Mouse (Mus musculus): ENCODE data around the gene Dnase2a.

Gene Dnase2a

DNA sequence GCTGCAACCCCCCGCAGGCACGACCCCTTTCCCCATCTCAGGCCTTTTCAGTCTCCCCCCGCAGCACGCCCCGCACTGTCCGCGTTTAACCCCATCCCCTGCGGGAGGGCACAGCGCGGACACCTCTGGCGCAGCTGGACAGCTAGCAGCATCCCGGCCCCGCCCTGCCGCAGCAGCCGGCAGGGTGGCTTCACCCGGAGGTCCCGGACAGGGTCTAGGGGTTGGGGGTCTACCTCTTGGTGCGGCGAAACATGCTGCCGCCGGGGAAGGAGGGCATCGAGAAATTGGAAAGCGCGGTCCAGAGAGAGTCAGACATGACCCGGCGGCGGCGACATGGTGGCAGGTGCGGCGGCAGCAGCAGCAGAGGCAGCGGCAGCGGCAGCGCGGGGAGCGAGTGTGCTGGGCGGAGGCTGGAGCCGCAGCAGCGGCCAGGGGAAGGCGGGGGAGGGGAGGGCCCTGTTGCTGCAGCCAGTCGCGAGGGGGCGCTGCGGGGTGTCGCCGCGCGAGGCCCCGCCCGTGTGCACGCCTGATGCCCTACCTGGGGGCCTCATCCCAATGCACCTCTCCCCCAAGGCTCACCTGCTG lies 28.7 kb downstream of the Dnase2a start, which contains the start of gene Mast1:
TSS of gene Mast1 (minus strand) at position 398 of the 585 bp plus-strand sequence.
- peak in 1 of 2 experiments; percentile 57 for DNase-seq (ENCODE audit: low spot score in 2 of 2)

DNA sequence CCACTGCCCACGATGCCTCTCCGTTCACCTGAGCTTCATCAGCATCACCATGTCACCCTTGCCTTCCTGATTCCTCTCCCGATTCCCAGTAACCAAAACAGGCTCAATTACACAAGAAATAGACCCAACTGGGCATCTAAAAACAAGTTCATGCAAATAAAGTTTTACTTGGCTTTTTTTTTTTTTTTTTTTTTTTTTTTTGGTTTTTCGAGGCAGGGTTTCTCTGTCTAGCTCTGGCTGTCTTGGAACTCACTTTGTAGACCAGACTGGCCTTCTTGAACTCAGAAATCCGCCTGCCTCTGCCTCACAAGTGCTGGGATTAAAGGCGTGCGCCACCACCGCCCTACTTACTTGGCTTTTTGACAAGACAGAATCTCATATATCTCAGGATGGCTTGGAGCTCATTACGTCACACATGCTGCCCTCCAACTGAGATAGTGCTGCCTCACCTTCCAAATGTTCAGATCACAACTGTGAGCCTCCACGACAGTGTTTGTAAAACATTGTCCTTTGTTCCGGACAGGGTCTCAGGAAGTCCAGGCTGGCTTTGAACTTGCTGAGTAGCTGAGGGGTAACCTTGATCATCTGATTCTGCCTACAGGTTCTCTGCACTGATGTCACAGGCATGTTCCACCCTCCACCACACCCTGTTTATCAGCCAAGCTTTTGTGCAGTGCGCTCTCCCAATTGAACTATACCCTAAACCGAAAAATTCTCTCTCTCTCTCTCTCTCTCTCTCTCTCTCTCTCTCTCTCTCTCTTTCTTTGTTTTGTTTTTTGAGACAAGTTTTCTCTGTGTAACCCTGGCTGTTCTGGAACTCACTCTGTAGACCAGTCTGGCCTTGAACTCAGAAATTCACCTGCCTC lies 29.5 kb downstream of the Dnase2a start:
- no peak for DNase-seq (ENCODE audit: low spot score in 2 of 2)

DNA sequence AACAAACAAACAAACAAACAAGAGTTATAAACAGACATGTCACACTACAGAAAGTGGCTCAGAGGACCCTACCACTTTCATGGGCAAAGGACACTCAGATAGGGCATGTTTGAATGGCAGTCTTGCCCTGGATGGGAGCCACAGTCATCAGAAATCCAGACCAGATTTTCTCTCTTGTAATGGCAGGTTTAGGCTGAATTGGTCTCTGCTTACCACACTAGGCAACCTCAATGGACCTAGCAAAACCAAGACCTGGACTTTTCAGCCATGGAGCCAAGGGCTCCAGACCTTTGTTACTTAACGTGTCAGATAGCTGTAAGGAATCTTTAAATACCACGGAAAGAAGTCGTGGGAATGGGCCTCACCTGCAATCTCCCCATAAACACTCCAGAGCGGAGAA lies 35.3 kb downstream of the Dnase2a start:
- no peak for DNase-seq (ENCODE audit: low spot score in 2 of 2)

DNA sequence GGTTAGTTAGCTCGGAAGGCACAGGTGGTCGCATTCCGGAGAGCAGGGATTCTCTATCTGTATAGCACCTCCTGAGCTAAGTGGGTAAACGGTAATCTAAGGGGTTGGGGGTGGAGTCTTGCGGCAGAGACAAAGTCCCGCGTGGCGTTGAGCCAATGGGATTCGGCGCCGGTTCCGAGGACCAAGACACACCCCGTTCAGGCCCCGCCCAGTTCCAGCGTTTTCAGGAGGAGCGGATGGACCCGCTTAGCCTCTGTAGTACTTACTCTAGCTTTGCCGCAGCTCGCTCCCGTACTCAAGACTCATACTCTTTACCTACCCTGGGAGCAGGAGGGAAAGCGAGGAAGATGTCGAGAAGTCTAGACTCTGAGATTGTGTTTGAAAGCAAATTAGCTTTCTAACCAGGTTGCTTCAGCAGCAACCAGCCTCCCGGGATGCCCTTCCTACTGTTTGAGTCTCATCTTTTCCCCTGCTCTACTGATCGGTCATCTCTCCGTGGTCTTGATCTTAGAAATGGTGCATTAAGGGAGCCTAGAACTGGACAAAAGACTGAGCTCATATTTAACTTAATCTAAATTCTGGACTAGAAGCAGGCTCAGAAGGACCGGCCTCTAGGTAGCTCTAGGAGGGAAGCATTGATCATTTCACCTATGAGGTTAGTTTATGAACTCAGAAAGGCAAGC lies 36.3 kb downstream of the Dnase2a start:
- peak in 1 of 2 experiments; percentile 72 for DNase-seq (ENCODE audit: low spot score in 2 of 2)

DNA sequence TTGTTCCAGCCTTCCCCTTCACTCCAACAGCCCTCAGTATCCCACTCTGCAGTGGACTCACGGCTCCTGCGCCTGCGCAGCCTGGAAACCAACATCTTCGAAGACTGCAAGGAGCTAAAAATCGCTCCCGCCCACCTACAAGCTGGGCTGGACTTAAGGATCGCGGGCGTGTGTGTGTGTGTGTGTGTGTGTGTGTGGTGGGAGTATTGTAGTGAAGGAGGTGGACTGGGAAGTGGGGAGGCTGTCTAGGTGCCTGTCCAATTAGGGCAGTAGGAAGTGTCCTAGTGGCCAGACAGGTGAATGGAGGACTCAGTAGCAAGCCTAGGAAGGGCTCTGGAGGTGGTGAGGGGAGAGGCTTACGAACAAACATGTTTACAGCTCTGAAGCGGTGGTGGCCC lies 36.9 kb downstream of the Dnase2a start:
- DNase-seq (ENCODE audit: low spot score in 2 of 2): peak in 1 of 2 experiments; percentile 83

DNA sequence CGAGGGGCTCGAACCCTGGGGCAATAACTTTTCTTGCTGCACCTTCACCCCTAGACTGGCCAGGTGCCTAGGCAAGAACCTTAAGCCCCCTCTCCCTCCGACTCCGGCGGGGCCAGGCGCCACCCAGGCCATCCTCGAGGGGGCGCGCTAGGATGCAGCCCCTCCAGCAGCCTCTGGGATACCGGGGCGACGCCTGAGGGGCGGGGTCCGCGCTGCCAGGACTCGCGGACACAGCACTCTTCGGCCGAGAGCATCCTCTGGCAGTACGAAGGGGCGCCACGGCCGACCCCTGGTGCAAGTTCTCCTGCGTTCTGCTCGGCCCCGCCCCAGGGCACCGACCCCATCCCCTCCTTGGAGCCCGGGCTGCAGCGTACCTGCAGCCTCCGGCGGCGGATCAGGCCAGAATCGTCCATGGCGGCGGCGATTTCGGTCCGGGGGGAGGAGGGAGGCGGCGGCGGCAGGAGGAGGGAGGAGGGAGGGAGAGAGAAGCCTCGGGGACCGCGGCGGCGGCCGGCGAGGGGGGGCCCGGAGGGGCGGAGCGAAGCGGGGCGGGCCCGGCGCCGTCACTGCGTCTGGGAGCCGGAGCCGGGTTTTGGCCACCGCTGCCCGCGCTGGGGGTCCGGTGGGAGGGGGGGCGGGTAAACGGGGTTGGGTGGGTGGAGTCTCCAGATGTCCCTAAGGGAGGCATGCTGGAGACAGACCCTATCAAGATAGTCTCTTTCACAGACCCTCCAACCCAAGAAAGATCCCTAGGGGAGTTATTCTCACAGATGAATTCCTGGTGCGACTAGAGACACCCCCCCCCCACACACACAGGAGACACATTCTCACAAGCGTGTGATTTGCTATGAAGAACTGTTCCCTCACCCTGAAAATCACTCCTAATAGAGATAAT lies 37.5 kb downstream of the Dnase2a start:
- peak in 1 of 2 experiments; percentile 26 for DNase-seq (ENCODE audit: low spot score in 2 of 2)

DNA sequence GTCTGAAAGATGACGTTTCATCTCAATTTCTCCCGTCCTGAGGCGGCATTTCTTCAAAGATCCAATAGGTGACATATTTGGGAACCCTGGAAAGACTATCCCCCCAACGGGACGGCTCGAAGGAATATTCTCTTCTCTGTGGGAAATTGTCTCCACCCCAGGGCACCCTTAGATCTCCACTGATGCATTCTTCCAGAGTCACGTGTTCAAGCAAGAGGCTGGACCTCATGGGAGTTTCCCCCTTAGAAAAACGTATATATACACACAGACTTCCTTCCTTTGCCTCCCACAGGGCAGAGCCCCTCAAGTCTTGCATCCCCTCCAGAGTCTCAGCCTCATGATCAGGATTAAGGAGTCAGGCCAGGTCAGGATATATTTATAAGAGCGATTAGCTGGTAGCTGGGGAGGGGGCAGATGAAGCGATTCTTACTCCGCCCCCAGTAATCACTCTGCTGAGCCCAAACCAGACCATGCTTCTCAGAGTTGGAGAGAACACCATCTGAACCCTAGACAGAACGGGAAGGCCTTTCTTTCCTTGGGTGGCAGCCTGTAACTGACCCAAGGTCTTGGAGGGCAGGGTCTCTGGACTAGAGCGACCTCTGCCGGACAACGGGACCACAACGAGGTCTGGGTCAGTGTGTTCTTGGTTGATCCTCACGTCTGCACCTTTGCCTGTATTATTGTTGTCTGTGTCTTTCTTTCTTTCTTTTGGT lies 38.3 kb downstream of the Dnase2a start, which contains the start of gene Rtbdn:
TSS of gene Rtbdn (plus strand) at position 464 of the 713 bp plus-strand sequence.
- DNase-seq (ENCODE audit: low spot score in 2 of 2): no peak

DNA sequence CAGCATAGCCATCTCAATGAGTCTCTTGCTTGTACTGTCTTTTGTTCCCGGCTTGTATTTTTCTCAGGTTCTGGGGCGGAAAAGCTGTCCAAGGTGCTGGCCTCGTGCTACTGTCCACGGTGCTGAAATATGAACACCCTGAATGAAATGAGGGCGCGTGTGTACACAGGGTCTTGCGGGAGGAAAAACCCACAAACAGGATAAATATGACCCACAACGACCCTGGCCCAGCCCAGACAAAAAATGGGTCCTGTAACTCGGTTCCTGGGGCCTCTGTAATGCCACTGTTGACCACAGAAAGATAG lies 38.8 kb downstream of the Dnase2a start:
- DNase-seq (ENCODE audit: low spot score in 2 of 2): no peak

DNA sequence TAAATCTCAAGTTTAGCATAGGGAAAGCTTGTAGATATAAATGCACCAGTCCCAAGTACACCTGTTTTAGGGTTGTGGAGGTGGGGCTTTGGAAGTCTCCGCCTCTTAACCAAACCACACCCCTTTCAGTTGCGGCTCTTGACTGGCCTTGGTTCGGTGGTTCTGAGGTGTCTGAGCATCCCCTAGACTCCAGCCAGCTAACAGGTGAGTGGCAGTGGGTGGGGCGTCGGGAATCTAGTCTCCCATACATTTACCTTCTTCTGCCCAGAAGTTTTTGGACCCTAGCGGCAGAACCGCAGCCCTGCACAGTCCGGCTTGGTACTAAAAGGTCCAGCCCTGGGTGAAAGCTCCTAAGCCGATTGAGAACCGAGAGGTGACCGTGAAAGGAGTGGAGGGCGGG lies 41.4 kb downstream of the Dnase2a start:
- DNase-seq (ENCODE audit: low spot score in 2 of 2): no peak

DNA sequence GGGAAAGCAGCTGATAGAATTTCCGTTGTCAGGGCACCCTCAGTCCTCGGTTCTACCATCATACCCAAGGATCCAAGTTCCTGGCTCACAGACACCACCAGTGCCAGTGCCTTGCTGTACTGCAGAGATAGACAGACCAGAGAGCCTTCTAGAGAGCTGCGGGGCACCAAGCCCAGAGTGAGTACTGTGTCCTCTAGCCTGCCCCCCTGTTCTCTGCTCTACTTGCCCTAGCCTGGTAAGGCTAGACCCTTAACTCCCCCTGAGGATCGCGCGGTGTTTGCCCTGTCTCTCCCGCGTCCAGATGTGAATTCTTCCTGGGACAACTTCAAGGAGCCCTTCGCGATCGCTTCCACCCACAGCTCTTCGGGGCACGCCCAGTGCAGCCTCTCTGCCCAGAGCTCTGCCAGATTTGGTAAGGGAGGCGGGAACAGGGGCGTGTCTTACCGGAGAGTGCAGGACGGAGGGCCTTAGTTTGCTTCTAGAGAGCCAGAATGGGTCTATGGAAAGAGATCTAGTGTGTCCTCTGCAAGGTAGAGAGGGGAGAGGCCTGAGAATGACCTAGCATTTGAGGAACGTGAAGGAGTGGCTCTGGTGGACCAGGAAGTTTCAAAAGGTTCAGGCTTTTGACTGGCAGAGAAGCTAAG lies 44.4 kb downstream of the Dnase2a start:
- DNase-seq (ENCODE audit: low spot score in 2 of 2): no peak

DNA sequence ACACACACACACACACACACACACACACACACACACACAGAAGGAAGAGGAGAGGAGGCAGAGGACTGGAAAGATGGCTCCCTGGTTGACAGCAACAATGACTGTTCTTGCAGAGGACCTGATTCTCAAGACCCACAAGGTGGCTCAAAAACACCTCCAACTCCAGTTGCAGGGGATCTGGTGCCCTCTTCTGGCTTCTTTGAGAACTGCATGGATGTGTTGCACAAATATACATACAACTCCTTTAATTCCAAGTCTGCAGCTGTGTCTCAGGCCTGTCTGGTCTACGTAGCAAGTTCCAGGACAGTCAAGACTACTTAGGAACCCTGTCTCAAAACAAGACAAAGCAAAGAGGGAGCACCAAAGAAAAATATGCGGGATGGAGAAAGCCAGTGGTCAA lies 48.4 kb downstream of the Dnase2a start:
- peak in 1 of 2 experiments; percentile 87 for DNase-seq (ENCODE audit: low spot score in 2 of 2)

DNA sequence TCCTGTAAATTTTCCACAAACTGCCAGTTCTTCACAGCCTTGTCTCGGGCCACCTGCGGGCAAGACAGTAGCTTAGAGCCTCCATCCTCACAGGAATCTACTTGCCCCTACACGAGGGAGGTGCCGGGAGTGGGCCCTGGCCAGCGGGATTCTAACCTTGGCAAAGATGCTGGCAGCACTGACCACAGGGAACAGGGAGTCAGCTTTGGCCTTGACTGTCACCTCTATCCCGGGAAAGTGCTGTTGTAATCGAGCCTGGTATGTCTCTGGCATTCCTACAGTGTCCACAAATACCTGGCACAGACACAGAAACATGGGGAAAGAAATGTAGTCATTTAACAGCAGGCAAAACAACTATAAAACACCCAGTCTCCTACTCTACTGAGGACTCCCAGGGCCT lies 51.5 kb downstream of the Dnase2a start:
- DNase-seq (ENCODE audit: low spot score in 2 of 2): no peak

DNA sequence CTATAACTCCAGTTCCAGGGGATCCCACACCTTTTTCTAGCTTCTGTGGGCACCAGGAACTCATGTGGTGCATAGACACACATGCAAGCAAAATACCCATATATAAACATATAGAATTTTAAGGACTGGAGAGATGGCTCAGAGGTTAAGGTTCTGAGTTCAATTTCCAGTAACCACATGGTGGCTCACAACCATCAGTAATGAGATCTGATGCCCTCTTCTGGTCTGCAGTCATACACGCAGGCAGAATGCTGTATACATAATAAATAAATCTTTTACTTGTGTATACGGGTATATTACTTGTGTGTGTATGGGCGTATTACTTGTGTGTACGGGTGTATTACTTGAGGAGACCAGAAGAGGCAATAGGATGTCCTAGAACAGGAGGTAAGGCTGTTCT lies 55.6 kb downstream of the Dnase2a start:
- no peak for DNase-seq (ENCODE audit: low spot score in 2 of 2)

DNA sequence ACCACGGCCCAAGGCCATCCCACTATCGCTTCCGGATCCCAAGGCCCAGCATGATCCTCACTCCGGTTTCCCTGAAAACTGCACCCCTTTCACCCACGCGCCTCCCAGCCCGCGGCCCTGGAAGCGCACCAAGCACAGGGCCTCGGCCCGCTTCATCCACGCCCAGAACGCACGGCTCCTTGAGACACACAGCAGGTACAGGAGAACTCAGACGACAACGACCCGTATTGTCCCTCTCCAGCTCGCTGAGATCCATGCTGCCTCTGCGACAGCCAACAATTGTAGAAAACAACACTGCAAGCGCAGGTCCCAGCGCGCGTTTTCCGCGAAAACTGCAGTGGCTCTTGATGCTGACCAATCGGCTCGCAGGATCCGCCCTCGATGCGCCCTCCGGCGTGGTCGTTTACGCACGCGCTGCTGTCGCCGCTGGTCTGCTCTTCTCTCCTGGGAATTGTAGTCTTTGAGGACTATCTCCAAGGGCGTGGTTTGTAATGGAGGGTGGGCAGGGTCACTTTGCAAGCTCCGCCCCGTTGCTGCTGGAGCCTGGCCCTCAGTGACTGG lies 57.5 kb downstream of the Dnase2a start:
- peak; percentile 88 to 95 for DNase-seq (ENCODE audit: low spot score in 2 of 2)

DNA sequence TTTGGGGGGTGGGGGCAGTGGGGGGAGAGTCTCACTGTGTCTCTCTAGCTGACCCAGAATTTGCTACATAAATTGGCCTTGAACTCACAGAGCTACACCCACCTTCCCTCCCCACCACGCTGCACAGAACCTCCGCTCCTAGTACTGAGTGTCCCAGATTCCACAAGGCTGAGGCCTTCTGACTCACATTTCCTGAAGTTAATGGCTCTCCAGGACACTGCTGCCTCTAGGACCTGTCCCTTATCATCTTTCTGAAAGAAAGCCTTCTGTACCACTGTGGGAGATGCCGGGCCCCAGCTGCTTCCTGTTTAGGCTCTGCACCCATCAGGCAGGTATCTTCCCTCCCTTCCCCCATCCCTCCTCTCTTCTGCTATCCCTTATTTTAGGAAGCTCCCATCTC lies 58.2 kb downstream of the Dnase2a start:
- DNase-seq (ENCODE audit: low spot score in 2 of 2): no peak

DNA sequence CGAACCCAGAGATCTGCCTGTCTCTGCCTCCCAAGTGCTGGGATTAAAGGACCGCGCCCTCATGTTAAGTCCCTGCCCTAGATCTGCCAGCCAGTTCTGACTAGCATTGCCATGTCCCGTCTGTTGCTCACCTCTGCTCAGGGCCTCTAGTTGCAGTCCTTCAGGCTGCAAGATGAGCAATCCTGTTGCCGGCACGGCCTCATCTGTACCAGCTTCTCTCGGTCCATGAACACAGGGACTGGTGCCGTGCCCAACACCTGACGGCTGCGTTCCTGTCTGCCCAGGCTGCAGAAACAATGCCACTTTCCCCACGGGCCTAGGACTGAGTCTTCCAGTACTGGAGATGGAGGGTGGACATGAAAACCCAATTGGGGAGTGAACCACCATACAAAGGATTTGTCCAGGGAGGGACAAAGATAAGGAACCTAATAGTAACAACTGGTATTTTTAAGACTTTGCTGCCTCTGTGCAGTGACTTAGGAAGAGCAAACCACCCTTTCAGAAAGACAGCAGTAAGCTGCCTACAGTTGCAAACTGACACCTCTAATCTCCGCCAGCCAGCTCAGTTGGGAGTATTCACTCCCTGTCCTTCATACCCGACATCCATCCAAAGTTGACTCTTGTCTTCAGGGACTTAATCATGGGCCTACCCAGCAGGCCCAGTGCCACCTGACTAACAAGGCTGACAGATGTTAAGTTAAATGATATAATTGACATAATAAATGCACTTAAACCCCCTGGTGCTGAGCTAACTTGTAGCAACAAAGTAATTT lies 59.4 kb downstream of the Dnase2a start:
- no peak for DNase-seq (ENCODE audit: low spot score in 2 of 2)

DNA sequence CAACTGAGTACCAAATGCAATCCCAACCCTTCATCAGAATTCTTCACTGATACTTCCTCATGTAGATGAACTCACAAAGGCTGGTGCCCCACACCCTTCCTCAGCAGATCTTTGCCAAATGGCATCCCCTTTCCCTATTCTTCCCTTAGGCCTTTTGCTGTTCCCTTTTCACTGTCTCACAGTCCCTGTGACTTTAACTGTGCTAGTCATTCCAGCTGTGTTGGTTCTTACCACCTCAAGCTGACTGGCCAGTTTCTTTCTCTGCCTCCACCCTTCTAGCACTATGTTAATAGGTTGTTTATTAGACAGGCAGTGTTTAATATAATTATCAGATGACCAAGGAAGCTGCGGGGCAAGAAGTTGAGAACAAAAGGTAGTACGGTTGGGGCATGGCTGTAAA lies 60.3 kb downstream of the Dnase2a start:
- DNase-seq (ENCODE audit: low spot score in 2 of 2): no peak

DNA sequence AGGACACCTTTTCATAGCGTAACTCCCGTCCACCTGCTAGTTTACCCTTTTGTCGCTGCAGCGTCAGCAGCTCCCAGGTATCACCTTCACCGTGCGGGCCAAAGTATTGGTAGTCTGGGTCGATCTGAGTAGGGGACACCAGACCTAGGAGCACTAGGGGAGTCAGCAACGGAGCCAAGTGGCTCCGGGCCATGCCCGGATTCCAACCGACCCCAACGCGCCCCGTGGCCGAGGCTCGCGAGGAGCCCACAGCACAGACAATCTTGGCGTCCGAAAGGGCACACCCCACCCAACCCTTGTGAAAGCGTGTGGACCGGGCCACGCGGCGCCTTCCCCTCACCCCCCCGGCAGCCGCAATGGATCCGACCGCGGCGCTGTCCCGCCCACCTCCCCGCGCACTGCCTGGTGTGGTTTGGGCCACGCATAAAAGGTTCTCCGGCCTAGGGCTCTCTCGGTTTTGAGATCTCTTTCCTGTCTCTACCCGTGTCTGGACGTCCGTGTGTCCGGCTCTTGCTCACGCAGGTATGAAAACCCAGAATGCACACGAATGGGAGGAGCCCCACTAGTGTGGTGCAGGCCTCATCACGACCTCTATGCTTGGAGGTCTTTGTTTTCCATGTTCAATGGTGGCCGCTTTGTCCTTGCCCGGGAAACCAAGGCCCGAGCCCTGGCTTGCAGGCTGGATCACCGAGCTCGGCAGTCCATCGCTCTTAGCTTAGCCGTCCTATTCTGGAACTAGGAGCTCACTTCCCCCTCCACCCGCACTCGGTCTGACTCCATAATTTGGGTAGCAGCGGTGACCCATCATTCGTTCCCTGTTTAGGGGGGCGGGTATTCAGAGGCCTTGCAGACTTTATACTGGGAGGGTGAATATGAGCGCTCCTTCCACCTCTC lies 61.1 kb downstream of the Dnase2a start, which contains the start of the genes Gm49661, Prdx2 and Rnaseh2a:
TSS of gene Gm49661 (minus strand) at position 193 of the 894 bp plus-strand sequence.
TSS of gene Prdx2 (plus strand) at position 347 of the 894 bp plus-strand sequence.
TSS of gene Rnaseh2a (minus strand) at position 527 of the 894 bp plus-strand sequence.
- peak in 1 of 2 experiments; percentile 66 for DNase-seq (ENCODE audit: low spot score in 2 of 2)
